Comparison of ENCODE assay signal across 11 mouse cellular contexts in the genomic region with DNA sequence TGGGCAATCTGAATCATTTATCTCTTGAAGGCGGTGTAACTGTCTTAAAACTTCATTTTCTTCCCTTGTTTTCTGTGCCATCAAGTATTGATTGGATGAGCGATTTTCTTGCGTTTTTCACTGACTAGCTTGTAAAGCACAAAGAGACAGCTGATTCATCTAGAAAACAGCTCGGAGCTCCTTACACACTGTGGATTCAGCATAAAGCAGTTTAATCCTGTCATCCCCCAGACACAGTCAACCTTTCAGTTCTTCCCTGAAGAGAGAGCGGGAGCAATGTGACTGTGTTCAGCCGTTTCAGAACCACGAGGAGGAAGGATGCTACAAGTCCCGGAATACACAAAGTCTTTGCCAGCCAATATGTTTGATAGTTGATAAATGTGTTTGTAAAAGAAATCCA.
DNase-seq lines count a peak whose midpoint lies in the region; ATAC-seq and TF ChIP-seq lines count a peak whose summit lies in the region.
"Had no signal": no experiment of that assay in that cellular context is flagged by ENCODE, and none has a peak within 500 bp of the region (broad histone marks: within the 10 kb centered on the region; RNA-seq: fewer than 3 reads in every experiment).

No protein-coding gene starts in this region.

- no peaks in the 10 kb centered on the region for H3K36me3 ChIP-seq in limb, embryonic 12.5 days
- H3K36me3 ChIP-seq in limb, embryonic 10.5 days: no peaks in the 10 kb centered on the region
- H3K36me3 ChIP-seq in forebrain, postnatal 0 days (ENCODE audit: insufficient read depth): no peaks in the 10 kb centered on the region
- no peaks in the 10 kb centered on the region for H3K36me3 ChIP-seq in neural tube, embryonic 12.5 days

- no peak overlapping the region for H3K4me2 ChIP-seq in limb, embryonic 12.5 days
- H3K4me2 ChIP-seq in forebrain, postnatal 0 days (ENCODE audit: low read depth): peak overlapping the region; percentile 27
- H3K4me2 ChIP-seq in neural tube, embryonic 12.5 days (replicated peaks): peak overlapping the region; percentile 52

- H3K4me1 ChIP-seq in limb, embryonic 12.5 days (replicated peaks): peaks cover 26% of the 10 kb centered on the region
- H3K4me1 ChIP-seq in limb, embryonic 10.5 days: peaks cover 31% of the 10 kb centered on the region
- H3K4me1 ChIP-seq in forebrain, postnatal 0 days (ENCODE audit: insufficient read depth): peaks cover 3% of the 10 kb centered on the region; the same call in 1 of the 2 replicates
- H3K4me1 ChIP-seq in neural tube, embryonic 12.5 days: peaks cover 22% of the 10 kb centered on the region
- H3K4me1 ChIP-seq: megakaryocyte, embryonic 14.5 days had no signal

- no peak overlapping the region for H3K9ac ChIP-seq in limb, embryonic 12.5 days (replicated peaks)
- H3K9ac ChIP-seq in forebrain, postnatal 0 days: no peak overlapping the region
- H3K9ac ChIP-seq in neural tube, embryonic 12.5 days: no peak overlapping the region

- H3K4me3 ChIP-seq in limb, embryonic 12.5 days (replicated peaks): no peak overlapping the region
- no peak overlapping the region for H3K4me3 ChIP-seq in limb, embryonic 10.5 days
- no peak overlapping the region for H3K4me3 ChIP-seq in forebrain, postnatal 0 days (ENCODE audit: low read depth, low read length)
- no peak overlapping the region for H3K4me3 ChIP-seq in neural tube, embryonic 12.5 days
- H3K4me3 ChIP-seq: megakaryocyte, embryonic 14.5 days had no signal

- DNase-seq in frontal cortex, postnatal 25 days (ENCODE audit: low spot score in 2 of 2): no peak
- no peak for DNase-seq in limb, embryonic 10.5 days (ENCODE audit: low spot score)
- DNase-seq in forebrain, postnatal 0 days: peak; percentile 58
- DNase-seq in right cerebral cortex, postnatal 14 days: no peak
- DNase-seq in ovary, postnatal 14 days (ENCODE audit: low spot score): no peak
- DNase-seq: heart, postnatal 36 days; right cerebral cortex, adult 18-20 months had no signal

- ATAC-seq in frontal cortex, adult (ENCODE audit: low TSS enrichment): peak; percentile 73
- no peak for ATAC-seq in limb, embryonic 12.5 days (ENCODE audit: insufficient number of reproducible peaks, insufficient read depth, low FRiP score, low TSS enrichment, low read depth)
- peak; percentile 81 for ATAC-seq in forebrain, postnatal 0 days
- peak; percentile 63; the same call in 1 of the 2 replicates for ATAC-seq in neural tube, embryonic 12.5 days (ENCODE audit: low FRiP score, low read depth)

- TF ChIP-seq CTCF in forebrain, postnatal 0 days (IDR thresholded peaks at IDR 0.05; ENCODE audit: low read depth): no peak

- WGBS in limb, embryonic 12.5 days: 64% methylated on average over 8 of the region's 8 CpGs
- whole genome bisulfite sequencing in limb, embryonic 10.5 days: 69% methylated on average over 8 of the region's 8 CpGs
- 41% methylated on average over 8 of the region's 8 CpGs for WGBS in forebrain, postnatal 0 days
- WGBS in neural tube, embryonic 12.5 days: 33% methylated on average over 8 of the region's 8 CpGs

- 0 out of 2 replicates have a peak overlapping the region, but pooled peaks have one; percentile 41 for H3K27ac ChIP-seq in limb, embryonic 12.5 days
- no peak overlapping the region for H3K27ac ChIP-seq in limb, embryonic 10.5 days
- 0 out of 2 replicates have a peak overlapping the region, but pooled peaks have one; percentile 36 for H3K27ac ChIP-seq in forebrain, postnatal 0 days (ENCODE audit: low read depth, low read length)
- 0 out of 2 replicates have a peak overlapping the region, but pooled peaks have one; percentile 10 for H3K27ac ChIP-seq in neural tube, embryonic 12.5 days

- H3K9me3 ChIP-seq in limb, embryonic 12.5 days: no peaks in the 10 kb centered on the region
- no peaks in the 10 kb centered on the region for H3K9me3 ChIP-seq in limb, embryonic 10.5 days (replicated peaks)
- no peaks in the 10 kb centered on the region for H3K9me3 ChIP-seq in forebrain, postnatal 0 days (ENCODE audit: low read length)
- H3K9me3 ChIP-seq in neural tube, embryonic 12.5 days: no peaks in the 10 kb centered on the region
- H3K9me3 ChIP-seq: megakaryocyte, embryonic 14.5 days had no signal

- H3K27me3 ChIP-seq in limb, embryonic 12.5 days: peaks cover 25% of the 10 kb centered on the region; the same call in 1 of the 2 replicates
- no peaks in the 10 kb centered on the region for H3K27me3 ChIP-seq in limb, embryonic 10.5 days (ENCODE audit: low read depth, poor library complexity, severe bottlenecking)
- H3K27me3 ChIP-seq in forebrain, postnatal 0 days (ENCODE audit: insufficient read depth, low read length): no peaks in the 10 kb centered on the region
- H3K27me3 ChIP-seq in neural tube, embryonic 12.5 days (replicated peaks): no peaks in the 10 kb centered on the region
- H3K27me3 ChIP-seq: megakaryocyte, embryonic 14.5 days had no signal
